Mouse (Mus musculus): ENCODE results near the gene Pnpla6. TPM values are rescaled to one million over a fixed set of nuclear protein-coding genes. Genes with fewer than 3 reads are reported as not detected.

The Pnpla6 gene
- 10 to 100 TPM; 39.8 to 41.4 TPM for polyA plus RNA-seq (2017; shearing (Covaris generic))

GRCm38 (mm10) chr8:3515260-3515671 lies at the start of gene Pnpla6:
TSS of gene Pnpla6 (plus strand) at chr8:3515384.

GRCm38 (mm10) chr8:3467006-3467885 lies 47.9 kb upstream of the Pnpla6 start, which contains the start of gene Pex11g:
TSS of gene Pex11g (minus strand) at chr8:3467680.

DNA sequence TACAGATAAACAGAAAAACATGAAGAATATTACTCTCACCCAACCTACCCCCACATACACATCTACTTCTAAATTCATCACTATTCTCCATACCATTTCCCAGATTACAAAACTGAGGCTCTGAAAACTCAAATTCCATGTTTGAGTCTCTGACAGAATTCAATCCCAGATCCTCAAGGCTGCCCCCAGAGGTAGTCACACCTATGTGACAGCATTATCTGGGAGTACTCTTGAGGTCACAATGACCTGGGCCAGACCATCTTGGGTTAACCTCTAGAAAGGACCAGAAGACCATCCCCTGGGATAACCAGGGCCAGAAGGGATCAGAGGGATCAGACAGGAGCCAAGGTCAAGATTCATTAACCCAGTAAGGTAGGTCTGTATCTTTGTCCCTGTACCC lies 44.6 kb upstream of the Pnpla6 start, which contains the start of gene Tex45:
TSS of gene Tex45 (plus strand) at position 301 of the 400 bp plus-strand sequence.

GRCm38 (mm10) chr8:3492901-3493844 lies 22.0 kb upstream of the Pnpla6 start, which contains the start of gene Zfp358:
TSS of gene Zfp358 (plus strand) at chr8:3493138.

DNA sequence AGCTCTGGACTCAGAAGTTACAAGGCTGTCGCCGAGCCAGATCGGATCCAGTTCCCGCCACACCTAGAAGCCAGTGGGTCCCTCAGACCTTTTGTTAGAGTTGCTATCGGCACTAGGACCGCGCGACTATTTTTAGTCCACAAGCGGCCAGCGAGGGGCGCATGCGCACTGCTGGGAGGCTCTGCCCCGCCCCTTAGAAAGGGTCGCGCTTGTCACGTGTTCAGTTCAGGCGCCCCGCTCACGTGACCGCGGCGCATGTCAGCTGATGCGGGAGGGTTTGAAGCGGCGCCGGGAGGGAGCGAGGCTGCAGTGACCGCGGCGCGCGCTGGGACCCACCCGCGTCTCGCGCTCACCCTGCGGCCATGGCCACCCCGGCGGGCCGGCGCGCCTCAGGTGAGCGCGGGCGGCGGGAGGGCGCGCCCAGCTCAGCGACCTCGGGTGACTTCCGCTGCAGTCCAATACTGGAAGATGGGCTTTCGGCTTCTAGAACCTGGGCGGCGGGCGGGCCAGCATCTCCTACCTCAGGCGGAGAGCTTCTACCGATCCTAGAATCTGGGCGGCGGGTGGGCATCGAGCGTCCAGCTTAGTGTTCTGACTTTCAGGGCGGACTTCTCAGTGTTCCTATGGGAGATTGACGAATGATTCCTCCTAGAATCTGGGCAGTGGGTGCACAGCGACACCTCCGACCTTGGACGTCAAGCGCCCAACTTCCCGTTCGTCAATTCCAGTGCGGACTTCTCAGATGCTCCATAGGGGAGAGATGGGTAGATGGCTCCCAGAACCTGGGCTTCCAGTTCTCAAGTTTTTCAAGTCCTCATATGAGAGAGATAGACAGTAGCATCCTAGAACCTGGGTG lies 14.7 kb upstream of the Pnpla6 start, which contains the start of gene Mcoln1:
TSS of gene Mcoln1 (plus strand) at position 223 of the 856 bp plus-strand sequence.

GRCm38 (mm10) chr8:3567641-3568371 lies 52.6 kb downstream of the Pnpla6 start, which contains the start of gene C330021F23Rik:
TSS of gene C330021F23Rik (plus strand) at chr8:3567990.

DNA sequence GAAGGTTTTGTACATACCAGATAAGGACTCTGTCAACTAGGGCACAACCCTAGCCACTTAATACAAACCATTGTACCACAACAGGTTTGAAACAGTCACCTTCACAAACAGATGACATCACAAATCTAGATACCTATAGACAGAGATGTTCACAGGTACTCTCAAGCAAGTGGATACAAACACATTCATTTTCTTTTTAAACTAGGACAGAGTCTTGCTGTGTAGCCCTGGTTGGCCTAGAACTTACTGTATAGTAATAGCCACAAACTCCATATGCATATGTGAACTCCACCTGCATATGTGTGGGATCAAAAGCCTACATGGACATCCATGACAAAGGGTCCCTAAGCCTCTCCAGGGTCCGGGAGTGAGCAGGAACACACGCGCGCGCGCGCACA lies 71.8 kb downstream of the Pnpla6 start, which contains the start of gene Camsap3:
TSS of gene Camsap3 (plus strand) at position 301 of the 398 bp plus-strand sequence.

Other genes starting within 250 kb of the Pnpla6 start
- 10 to 100 TPM; 19.7 to 26.5 TPM for gene Insr, start 235.8 kb upstream of the Pnpla6 start, polyA plus RNA-seq (2017; shearing (Covaris generic))
- gene A430078G23Rik, start 162.0 kb upstream of the Pnpla6 start, polyA plus RNA-seq (2017; shearing (Covaris generic)): 100 to 1,000 TPM in 1 of 2 experiments, 10 to 100 TPM in 1; 73.2 to 113 TPM
- 100 to 1,000 TPM in 1 of 2 experiments, 10 to 100 TPM in 1; 74.0 to 116 TPM for gene Arhgef18, start 122.4 kb upstream of the Pnpla6 start, polyA plus RNA-seq (2017; shearing (Covaris generic))
- gene Pex11g, start 47.7 kb upstream of the Pnpla6 start, polyA plus RNA-seq (2017; shearing (Covaris generic)): 1 to 10 TPM; 4.2 to 4.5 TPM
- under 1 TPM in 1 of 2 experiments, not detected in 1; 0.17 TPM for gene Tex45, start 44.5 kb upstream of the Pnpla6 start, polyA plus RNA-seq (2017; shearing (Covaris generic))
- gene Zfp358, start 22.2 kb upstream of the Pnpla6 start, polyA plus RNA-seq (2017; shearing (Covaris generic)): 1 to 10 TPM; 6.7 to 8.5 TPM
- gene Mcoln1, start 14.9 kb upstream of the Pnpla6 start, polyA plus RNA-seq (2017; shearing (Covaris generic)): 100 to 1,000 TPM; 107 to 120 TPM
- 1 to 10 TPM in 1 of 2 experiments, not detected in 1; 2.2 TPM for gene C330021F23Rik, start 52.6 kb downstream of the Pnpla6 start, polyA plus RNA-seq (2017; shearing (Covaris generic))
- 1 to 10 TPM in 1 of 2 experiments, under 1 TPM in 1; 0.98 to 5.4 TPM for gene Camsap3, start 71.9 kb downstream of the Pnpla6 start, polyA plus RNA-seq (2017; shearing (Covaris generic))
- gene Xab2, start 105.9 kb downstream of the Pnpla6 start, polyA plus RNA-seq (2017; shearing (Covaris generic)): 100 to 1,000 TPM; 100 to 114 TPM
- gene Pet100, start 106.2 kb downstream of the Pnpla6 start, polyA plus RNA-seq (2017; shearing (Covaris generic)): 100 to 1,000 TPM in 1 of 2 experiments, 10 to 100 TPM in 1; 95.6 to 102 TPM
- not detected for gene Pcp2, start 110.2 kb downstream of the Pnpla6 start, polyA plus RNA-seq (2017; shearing (Covaris generic))
- gene Stxbp2, start 115.6 kb downstream of the Pnpla6 start, polyA plus RNA-seq (2017; shearing (Covaris generic)): 100 to 1,000 TPM; 203 to 221 TPM
- not detected for gene Retn, start 140.4 kb downstream of the Pnpla6 start, polyA plus RNA-seq (2017; shearing (Covaris generic))
- 1 to 10 TPM in 1 of 2 experiments, not detected in 1; 1.1 TPM for gene Mcemp1, start 150.4 kb downstream of the Pnpla6 start, polyA plus RNA-seq (2017; shearing (Covaris generic))
- gene Fcor, start 157.0 kb downstream of the Pnpla6 start, polyA plus RNA-seq (2017; shearing (Covaris generic)): under 1 TPM in 1 of 2 experiments, not detected in 1; 0.78 TPM
- gene Trappc5, start 160.9 kb downstream of the Pnpla6 start, polyA plus RNA-seq (2017; shearing (Covaris generic)): 10 to 100 TPM; 35.7 to 44.1 TPM
- gene Fcer2a, start 178.8 kb downstream of the Pnpla6 start, polyA plus RNA-seq (2017; shearing (Covaris generic)): 10 to 100 TPM in 1 of 2 experiments, 1 to 10 TPM in 1; 1.7 to 16.7 TPM
- under 1 TPM in 1 of 2 experiments, not detected in 1; 0.53 TPM for gene Clec4g, start 205.3 kb downstream of the Pnpla6 start, polyA plus RNA-seq (2017; shearing (Covaris generic))
- 1 to 10 TPM in 1 of 2 experiments, not detected in 1; 2.8 TPM for gene Cd209a, start 233.6 kb downstream of the Pnpla6 start, polyA plus RNA-seq (2017; shearing (Covaris generic))